Mouse (Mus musculus): ENCODE results near the gene BC025920.

BC025920 gene

DNA sequence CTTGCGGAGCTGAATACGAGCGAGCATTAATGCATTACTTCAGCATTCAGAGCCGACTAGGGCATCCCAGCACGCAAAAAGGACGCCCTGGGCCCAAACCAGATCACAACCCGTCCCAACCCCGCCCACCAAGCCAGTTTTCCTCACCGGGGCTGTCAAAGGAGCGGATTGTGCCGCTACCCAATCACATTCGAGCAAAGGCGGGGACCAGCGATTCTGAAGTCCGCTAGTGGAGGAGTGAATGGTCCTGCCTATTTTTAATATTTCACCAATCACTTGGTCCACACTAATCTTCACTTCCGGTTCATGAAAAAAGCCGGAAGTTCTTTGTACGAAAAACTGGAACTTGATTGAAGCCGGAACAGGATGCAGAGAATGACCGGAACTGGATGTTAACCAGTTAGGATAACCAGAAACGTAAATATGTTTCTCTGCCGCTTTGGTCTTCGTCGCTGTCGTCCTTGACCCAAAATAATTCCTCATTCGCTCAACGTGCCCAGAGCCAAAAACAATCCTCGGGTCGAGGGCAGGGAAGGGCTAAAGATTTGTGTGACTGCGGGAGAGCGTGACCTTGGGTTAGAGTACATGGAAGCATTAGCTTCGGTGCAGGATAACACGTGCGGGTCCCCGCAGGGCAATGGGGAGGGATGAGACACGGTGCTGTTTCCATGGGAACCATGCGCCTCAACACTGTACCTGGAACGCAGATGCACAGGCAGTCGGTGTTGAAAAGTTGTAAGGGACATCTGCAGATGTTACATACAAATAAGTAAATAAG, at the start of gene BC025920:
TSS of gene BC025920 (plus strand) at position 297 of the 778 bp plus-strand sequence.
- DNase-seq (ENCODE audit: low read depth), result peak; percentile 99

DNA sequence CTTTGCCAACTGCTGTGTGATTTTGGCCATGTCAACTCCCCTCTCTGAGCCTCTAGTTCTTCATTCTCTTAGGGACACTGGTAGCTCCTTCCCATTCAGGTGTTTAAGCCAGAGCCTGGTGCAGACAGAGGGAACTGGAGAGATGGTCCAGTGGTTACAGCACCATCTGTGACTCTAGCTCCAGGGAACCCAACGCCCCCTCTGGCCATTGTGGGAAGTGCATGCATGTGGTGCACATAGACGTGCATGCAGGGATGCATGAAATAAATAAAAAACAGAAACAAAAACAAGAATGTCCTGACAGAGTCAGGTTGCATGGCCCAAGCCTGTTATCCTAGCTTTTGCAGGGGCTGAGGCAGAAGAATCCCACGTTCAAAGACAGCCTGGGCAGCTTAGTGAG, 49.8 kb upstream of the BC025920 start:
- peak; percentile 46 for DNase-seq (ENCODE audit: low read depth)

DNA sequence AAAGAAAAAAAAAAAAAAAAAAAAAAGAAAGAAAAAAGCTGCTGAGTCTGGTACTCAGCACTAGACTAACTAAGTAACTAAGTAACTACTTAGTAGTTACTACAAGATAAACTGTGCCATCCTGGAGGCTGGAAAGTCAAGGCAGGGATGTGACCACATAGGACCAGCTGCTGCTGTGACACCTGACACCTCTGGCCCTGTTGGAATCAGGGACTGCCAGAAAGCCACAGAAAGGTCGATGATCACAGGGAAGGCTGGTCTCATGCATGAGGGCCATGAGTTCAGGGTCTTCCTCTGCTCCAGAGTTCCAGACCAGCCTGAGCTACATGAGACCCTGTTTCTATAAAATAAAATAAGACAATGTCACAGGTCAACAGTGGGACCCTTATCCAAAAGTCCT, 48.6 kb upstream of the BC025920 start:
- DNase-seq (ENCODE audit: low read depth), result no peak

DNA sequence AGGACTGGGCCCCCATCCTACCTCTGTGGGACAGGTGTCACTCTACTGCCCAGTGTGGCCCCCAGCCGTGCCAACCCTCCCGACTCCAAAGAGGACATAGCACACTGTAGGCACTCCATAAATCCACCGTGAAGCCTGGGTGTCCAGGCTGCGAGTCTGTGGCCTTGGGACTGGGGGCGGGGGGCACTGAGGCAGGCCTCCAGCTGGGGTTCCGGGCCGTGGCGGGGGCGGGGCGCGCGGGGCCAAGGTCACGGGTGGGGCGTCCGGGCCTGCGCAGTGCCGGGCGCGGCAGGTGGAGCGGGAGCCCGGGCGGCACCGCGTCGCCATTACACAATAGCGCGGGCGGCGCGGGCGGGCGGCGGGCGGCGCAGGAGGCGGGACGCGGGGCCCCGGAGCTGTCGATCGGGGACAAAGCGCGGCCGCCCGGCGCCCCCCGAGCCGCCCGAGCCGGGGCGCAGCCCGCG, 46.9 kb upstream of the BC025920 start, which contains the start of gene Aes:
TSS of gene Aes (plus strand) at position 326 of the 464 bp plus-strand sequence.
- peak; percentile 80 for DNase-seq (ENCODE audit: low read depth)

DNA sequence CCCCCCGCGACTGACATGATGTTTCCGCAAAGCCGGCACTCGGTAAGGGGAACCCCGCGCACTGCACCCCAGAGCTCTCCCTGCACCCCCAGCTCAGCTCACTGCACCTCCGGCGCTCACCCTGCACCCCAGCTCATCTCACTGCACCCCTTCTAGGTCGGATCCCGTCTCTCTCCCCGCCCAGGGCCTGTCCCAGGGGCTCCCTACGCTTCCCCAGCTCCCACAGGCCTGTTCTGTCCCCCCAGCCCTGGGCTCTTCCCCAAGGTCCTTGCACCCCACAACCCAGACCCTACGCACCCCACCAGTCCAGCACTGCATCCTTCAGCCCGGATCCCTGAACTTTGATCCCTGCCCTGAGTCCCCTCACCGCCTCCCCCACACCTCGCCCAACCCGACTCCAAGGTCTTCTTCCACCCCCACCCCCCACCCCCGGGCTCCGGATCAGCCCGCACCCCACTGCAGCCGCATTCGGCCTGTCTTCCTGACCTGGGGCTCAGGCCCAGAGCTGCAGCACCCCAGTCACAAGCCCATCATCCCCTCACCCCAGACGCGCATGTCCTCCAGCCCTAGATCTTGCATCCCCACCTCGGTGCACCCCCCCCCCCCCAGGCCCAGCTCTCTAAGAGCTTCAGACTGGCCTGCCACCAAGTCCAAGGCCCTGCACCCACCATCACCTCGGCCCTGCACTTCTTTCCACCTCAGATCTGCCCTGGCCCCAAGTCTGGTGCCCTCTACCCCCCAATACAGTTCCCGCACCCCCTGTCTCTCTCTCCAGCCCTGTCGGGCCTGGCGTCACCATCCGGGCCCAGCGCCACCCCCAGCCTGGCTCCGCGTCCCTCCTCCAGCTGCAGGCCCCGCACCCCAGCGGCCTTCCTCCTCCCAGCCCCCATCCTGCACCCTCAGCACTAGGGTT, 46.2 kb upstream of the BC025920 start:
- peak; percentile 73 for DNase-seq (ENCODE audit: low read depth)

DNA sequence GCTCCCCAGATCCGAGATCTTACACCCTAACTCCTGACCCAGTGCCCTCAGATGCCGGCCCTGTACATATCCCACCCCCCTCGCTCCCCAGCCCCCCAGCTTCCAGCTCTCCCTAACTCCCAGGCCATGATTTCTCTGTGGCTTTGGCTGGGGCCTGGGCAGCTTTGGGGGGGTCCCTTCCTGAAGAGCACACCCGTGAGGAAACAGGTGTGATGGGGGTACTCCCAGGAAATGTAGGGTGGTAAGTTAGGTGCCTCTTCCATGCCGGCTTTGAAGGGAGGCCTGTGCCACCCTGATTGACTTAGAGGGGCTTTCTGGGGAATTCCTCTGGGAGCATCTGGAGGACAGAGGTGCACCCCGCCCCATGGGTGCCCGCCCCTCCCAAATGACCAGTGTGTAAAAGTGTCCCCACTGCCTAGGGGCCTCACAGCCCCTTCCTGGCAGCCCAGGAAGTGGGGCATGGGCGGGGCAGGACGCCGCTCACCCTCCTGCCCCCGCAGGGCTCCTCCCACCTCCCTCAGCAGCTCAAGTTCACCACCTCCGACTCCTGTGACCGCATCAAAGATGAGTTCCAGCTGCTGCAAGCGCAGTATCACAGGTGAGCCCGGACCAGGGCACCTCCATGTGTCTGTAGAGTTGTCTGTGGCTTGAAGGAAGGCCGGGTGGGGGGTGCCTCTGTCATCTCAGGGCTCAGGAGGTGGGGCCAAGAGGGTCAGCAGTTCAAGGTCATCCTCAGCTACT, 45.2 kb upstream of the BC025920 start:
- peak; percentile 37 for DNase-seq (ENCODE audit: low read depth)

DNA sequence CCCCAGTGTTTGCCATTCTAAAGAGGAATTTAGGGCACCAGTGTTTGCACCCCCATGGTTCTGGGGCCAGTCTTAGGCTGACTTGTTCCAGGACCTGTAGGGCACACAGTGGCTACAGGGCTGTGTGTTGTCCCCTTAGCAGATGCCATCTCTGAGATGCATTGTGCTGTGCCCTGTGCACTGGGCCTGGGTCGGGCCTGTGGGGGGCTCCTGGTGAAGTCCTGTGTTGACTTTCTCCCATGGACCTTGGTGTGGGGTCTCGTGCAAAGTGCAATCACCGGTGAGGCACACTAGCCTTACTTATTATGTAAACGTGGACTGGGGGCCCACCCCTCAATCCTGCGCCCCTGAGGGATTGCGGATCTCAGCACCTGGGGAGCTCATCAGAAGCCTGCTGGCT, 43.7 kb upstream of the BC025920 start:
- no peak for DNase-seq (ENCODE audit: low read depth)

DNA sequence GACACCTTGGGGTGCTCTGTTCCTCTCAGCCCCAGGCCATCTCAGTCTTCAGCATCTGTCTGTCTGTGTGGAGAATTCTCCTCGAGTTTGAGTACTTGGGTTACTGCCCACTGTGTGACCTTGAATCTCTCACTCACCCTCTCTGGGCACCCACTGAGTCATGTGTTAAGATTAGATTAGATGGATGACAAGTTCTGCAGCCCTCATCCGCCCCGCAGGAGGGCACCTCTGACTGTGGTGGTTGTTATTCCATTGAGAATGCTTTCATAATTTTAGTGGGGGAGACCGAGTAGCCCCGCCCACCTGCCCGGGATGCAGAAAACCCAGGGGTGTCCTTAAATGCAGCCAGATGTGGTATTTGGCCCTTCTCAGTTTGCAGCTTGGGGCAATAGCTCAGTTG, 42.6 kb upstream of the BC025920 start:
- DNase-seq (ENCODE audit: low read depth), result peak; percentile 96

DNA sequence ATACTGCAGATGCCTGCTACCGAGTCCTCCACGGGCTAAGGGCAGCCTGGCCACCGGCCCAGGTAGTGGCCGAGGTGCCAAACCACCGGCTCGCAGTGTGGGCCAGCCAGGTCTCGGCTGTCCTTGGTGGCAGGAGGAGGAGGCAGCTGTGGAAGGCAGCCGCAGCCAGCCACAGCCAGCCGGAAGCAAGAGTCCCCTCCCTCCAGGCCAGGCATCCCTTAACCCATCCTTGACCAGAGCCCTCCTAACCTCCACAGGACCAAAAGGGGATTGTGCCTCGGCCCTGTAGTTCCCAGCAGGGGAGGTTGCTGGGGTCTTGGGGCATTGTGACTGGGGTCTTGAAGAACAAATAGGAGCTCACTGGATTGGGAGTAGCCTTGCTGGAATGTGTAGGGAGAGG, 41.9 kb upstream of the BC025920 start:
- DNase-seq (ENCODE audit: low read depth), result peak; percentile 67

DNA sequence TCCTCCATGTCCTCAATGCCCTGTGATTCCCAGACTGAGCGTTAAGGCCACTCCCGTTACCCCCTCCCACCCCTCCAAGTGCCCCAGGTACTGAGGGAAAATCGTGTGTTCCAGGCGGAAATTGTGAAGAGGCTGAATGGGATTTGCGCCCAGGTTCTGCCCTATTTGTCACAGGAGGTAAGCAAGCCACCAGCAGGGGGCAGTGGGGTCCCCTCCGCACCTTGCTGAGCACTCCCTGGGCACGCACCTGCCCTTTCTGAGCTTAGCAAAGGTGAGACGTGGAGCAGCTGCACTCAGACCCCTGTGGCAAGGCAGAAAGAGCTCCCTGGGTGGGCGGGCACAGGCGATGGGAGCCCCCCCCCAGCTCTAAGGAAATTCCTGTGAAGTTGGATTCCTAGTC, 41.3 kb upstream of the BC025920 start:
- DNase-seq (ENCODE audit: low read depth), result peak; percentile 67

DNA sequence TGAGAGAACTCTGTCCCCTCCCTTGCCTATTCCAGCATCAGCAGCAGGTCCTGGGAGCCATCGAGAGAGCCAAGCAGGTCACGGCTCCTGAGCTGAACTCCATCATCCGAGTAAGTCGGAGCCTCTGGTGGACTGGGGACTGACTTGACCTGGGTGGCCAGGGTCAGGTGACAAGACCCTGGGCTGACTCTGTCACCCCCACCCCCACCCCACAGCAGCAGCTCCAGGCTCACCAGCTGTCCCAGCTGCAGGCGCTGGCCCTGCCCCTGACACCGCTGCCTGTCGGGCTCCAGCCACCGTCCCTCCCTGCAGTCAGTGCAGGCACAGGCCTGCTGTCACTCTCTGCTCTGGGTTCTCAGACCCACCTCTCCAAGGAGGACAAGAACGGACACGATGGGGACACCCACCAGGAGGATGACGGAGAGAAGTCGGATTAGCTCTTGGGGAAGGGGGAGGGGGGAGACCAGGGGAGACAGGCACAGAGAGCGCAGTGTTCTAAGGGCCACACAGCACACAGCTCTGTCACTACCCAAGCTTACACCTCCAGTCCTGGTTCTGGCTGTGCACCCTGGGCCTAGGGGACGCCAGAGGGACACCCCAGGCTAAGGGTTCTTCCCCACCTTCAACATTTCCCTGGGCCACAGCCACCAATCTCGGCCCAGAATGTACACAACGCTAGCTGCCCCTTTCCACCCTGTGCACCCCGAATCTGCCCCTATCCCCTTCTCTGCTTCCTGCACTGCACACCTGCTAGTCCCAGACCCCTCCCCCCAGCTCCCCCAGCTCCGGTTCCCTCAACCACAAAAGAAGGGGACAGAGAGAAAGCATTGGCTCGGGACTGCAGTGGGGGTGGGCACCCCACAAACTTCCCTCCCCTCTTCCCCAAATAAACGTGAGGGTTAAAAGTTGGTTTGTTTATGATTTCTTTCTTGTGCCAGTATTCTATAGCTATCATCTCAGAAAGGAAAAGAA, 40.5 kb upstream of the BC025920 start:
- no peak for DNase-seq (ENCODE audit: low read depth)

DNA sequence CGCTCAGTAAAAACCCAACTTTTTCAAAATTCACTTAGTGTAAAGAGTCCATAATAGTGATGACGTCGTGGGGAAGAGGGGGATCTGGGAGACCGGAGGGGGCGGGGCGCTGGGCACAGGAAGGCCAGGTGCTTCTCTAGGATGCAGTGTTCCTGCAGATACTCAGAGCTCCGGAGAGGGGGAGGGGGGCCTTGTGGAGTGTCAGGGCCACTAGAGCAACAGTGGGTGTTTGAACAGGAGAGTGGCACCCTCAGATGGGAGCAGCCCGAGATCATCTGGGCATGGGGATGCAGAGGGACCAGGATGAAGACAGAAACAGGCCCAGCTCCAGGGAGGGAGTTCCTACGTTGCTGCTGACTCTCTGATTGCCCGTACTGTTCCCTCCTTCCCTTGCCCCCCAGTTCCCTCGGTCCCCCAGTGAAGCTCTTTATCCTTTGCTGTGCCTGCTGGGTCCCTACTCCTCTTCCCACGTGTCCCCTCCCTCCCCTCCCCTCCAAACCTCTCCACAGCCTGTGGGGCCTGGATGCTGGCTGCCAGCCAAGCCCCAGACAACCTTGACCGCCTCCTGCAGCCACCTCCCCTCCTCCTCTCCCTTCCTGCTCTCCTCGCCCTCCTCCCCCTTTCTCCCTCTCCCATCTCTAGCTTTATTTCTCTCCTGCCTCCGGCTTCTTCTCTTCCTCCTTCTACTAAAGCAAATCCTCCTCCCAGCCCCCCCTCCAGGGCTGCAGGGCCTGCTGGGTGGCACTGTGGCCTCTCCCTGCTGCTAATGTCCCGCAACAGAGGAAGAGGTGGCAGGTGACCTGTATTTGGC, 37.5 kb upstream of the BC025920 start:
- peak; percentile 71 for DNase-seq (ENCODE audit: low read depth)

DNA sequence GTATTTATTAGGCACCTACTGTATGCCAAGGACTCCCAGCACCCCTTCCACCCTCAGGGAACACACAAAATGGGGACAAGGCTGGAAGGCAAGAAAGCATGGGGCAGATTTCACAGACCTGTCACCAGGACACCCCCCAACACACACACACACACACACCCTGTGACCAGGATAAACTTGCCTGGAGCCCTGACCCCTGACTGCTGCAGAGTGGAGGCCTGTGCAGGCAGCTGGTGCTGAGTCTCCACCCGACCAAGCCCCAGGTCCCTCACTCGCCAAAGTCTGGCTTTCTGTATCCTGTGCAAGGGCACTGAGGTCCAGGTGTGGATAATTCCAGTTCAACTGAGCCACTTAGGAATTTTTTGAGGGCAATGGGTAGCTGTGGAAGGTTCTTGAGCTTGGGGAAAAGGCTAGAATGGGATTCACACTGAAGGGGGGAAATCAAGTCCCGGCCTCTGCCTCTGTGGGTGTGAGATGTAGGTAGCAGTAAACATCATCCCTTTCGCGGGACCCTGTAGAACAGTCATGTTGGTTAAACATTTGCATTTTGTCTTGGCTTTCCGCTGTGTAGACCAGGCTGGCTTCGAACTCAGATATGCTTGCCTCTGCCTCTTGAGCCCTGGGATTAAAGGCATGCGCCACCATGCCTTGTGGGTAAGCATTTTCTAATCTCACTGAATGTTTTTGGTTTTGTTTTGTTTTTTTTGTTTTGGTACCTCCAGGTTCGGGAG, 36.4 kb upstream of the BC025920 start:
- peak; percentile 42 for DNase-seq (ENCODE audit: low read depth)

DNA sequence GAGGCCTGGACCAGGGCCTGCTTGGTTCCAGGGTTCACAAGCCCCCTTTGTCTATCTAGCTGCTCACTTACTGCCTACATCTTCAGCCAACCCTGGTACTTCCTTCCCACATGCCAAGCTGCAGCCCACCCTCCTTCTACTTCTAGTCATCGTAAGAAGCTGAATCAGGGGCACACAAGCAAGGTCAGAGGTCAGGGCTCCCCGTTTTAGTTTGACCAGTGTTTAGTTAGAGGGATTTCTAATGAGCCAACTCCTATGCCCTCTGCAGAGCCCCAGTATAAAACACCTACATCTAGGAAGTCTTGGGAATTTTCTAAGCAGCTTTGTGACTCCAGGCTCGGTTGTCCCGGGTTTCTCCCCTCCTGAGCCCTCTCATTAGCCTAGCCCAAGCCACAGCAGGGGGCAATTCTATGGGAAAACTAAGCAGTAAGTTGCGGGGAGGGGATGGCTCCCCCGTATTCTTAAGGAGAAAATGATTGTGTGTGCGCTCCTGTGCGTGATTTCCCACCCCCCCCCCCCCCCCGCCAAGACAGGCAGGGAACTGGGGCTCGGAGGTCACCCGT, 35.8 kb upstream of the BC025920 start:
- no peak for DNase-seq (ENCODE audit: low read depth)

DNA sequence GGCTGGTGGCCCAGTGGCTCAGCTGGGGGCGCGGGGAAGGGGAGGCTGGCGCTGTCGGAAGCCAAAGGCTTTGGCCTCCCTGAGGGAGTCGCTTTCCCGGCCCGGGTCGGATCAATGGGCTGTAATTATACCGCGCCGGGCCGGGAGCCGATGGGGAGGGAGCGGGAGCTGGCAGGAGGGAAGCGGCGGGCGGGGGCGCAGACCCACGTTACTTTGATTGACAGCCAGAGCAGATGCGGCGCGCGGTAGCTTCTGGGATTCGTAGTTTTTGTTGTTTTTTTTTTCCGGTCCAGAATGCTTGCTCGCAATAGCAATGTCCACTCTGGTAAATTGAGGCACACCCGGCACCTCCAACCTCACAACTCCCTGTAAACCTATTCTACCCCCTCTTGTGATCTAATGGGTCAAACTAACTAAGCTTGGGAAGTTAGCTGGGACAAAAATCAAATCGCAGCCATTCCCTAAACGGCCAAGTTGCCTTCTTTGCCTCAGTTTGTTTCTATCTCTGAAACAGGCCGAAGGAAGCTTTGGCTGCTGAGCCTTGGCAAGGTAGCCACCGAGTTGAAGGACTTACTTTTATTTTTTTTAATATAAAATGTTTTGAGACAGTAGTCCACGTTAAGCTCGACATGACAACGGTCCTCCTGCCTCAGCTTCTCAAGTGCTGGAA, 35.1 kb upstream of the BC025920 start:
- peak; percentile 98 for DNase-seq (ENCODE audit: low read depth)

DNA sequence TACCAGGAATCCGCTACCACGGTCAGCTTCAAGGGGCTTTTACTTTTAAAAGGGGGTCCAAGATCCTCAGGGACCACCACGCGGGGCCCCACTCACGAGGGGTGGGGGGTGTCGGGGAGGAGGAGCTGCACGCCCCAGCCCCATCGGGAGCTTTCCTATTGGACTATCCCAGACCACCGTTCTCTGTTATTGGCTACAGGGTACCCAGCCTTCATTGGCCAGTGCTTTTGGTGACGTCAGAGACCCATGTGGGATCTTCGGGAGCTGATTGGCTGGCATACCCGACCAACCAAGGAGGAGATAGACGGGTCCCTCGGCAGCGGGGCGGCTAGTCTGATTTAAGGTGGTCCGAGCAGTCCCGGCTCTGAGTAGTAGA, 34.6 kb upstream of the BC025920 start:
- DNase-seq (ENCODE audit: low read depth), result peak; percentile 99

DNA sequence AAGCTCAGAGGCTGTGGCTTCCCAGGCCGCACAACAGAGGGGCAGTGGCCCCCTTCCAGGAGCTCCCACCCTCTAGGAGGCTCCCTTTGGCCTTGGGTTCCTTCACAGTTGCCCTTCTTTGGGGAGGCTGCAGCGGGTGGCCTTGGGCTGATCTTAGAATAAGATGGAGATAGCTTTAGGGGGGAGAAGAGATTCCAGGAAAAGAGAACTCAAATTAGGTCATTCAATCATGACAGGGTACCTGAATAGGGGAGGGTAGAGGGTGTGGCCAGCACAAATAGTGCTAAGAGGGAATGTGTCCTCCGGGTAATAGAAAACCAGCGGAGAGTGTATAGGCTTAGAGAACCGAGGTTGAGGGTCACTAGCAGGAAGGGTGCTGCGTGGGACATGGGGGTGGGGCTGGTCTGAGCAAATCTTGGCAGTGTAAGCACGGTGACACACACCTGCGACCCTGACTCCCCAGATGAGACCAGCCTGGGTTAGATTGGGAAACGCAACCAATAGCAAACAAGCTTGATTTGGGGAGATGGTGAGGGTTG, 33.9 kb upstream of the BC025920 start:
- no peak for DNase-seq (ENCODE audit: low read depth)

DNA sequence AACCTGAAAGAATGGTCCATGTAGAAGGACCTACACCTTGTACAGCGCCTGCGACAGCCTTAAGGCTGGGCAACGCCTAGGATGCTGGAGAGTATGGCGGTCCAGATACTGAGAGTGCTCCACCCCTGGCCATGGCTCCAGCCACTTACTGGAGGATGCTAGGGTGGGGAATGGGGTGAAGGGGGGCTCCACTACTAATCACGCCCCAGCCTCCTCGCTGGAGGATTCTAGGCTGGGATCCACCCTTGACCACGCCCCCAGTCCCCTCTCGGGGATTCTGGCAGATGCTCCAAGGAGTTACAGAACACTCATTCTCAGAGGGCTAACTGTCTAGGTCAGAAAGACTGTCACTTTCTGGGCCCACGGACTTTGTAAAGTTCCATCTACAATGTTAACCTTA, 33.1 kb upstream of the BC025920 start:
- no peak for DNase-seq (ENCODE audit: low read depth)
